Comparison of ENCODE assay signal across 16 mouse cellular contexts in genomic region chr14:32037661-32038252, GRCm38 (mm10). TPM values are rescaled to one million over a fixed set of nuclear protein-coding genes. Genes with fewer than 3 reads are reported as not detected.
DNase-seq lines count a peak whose midpoint lies in the region; ATAC-seq and TF ChIP-seq lines count a peak whose summit lies in the region.
"Had no signal": no experiment of that assay in that cellular context is flagged by ENCODE, and none has a peak within 500 bp of the region (broad histone marks: within the 10 kb centered on the region; RNA-seq: fewer than 3 reads in every experiment).

No protein-coding gene starts in this region.

- no peak for TF ChIP-seq RAD21 in CH12.LX (IDR thresholded peaks at IDR 0.05; ENCODE audit: low read depth, low read length)

- H3K27me3 ChIP-seq in CH12.LX (replicated peaks), result no peaks in the 10 kb centered on the region
- no peaks in the 10 kb centered on the region for H3K27me3 ChIP-seq in liver, embryonic 12.5 days (replicated peaks)
- H3K27me3 ChIP-seq: intestine, embryonic 15.5 days; limb, embryonic 12.5 days had no signal

- in situ Hi-C loops in CH12.LX (cut with MboI; ENCODE audit: low pct_ligation_motif_present, low pct_unique_long_range_greater_than_20kb, low sequenced_read_pairs), result loop anchor here (25.0 kb wide), 1 partner anchor 225 kb away; no protein-coding TSS in a partner anchor

- no peaks in the 10 kb centered on the region for H3K9me3 ChIP-seq in CH12.LX (replicated peaks; ENCODE audit: low read length)
- no peaks in the 10 kb centered on the region for H3K9me3 ChIP-seq in liver, embryonic 12.5 days (replicated peaks)
- H3K9me3 ChIP-seq: intestine, embryonic 15.5 days; limb, embryonic 12.5 days had no signal

- 55% methylated on average over 8 of the region's 8 CpGs for WGBS in liver, embryonic 12.5 days (ENCODE audit: insufficient replicate concordance)

- ATAC-seq in liver, embryonic 12.5 days, result peak; percentile 95
- ATAC-seq: intestine, embryonic 15.5 days had no signal

- dilution Hi-C loops in CH12.LX (cut with MboI; ENCODE audit: extremely low pct_ligation_motif_present, extremely low pct_unique_long_range_greater_than_20kb, low sequenced_read_pairs), result no loop called here

- no peaks in the 10 kb centered on the region for H3K36me3 ChIP-seq in CH12.LX (replicated peaks in 1 of 2; ENCODE audit: control insufficient read depth in 1 of 2, insufficient read depth in 1 of 2, low read length in 1 of 2)
- H3K36me3 ChIP-seq in liver, embryonic 12.5 days, result no peaks in the 10 kb centered on the region
- H3K36me3 ChIP-seq: intestine, embryonic 15.5 days; limb, embryonic 12.5 days had no signal

- no peak for TF ChIP-seq CTCF in CH12.LX (conservative IDR thresholded peaks at IDR 0.05 in 1 of 2, IDR thresholded peaks at IDR 0.05 in 1 of 2; ENCODE audit: low read depth in 2 of 2, low read length in 2 of 2)

- no peak overlapping the region for H3K4me2 ChIP-seq in CH12.LX (ENCODE audit: insufficient read depth, low read depth, poor library complexity, severe bottlenecking)
- H3K4me2 ChIP-seq in liver, embryonic 12.5 days, result peak overlapping the region; percentile 46
- H3K4me2 ChIP-seq: intestine, embryonic 15.5 days; limb, embryonic 12.5 days had no signal

- peak; percentile 18; the same call in 1 of the 2 replicates for TF ChIP-seq EP300 in CH12.LX (IDR thresholded peaks at IDR 0.05; ENCODE audit: low read length)

- intact Hi-C loops in heart, postnatal 10 days (cut with DNase I), result no loop called here

- no peaks in the 10 kb centered on the region for H3K79me2 ChIP-seq in CH12.LX (replicated peaks; ENCODE audit: control insufficient read depth, extremely low read depth, insufficient read depth, poor library complexity, severe bottlenecking)

- H3K9ac ChIP-seq in CH12.LX (ENCODE audit: insufficient read depth, low read depth), result no peak overlapping the region
- H3K9ac ChIP-seq in liver, embryonic 12.5 days, result peak overlapping the region; percentile 32; the same call in 1 of the 2 replicates
- H3K9ac ChIP-seq: intestine, embryonic 15.5 days; limb, embryonic 12.5 days had no signal

- H3K27ac ChIP-seq in CH12.LX (ENCODE audit: insufficient read depth, low read depth), result no peak overlapping the region
- H3K27ac ChIP-seq in liver, embryonic 12.5 days, result peak overlapping the region; percentile 72
- H3K27ac ChIP-seq: intestine, embryonic 15.5 days; limb, embryonic 12.5 days had no signal

- H3K4me1 ChIP-seq in CH12.LX (ENCODE audit: control insufficient read depth in 1 of 2, insufficient read depth in 2 of 2), result peaks cover 7 to 10% of the 10 kb centered on the region in 2 experiments; a peak in 3 of 4 replicates
- H3K4me1 ChIP-seq in liver, embryonic 12.5 days, result peaks cover 42% of the 10 kb centered on the region
- H3K4me1 ChIP-seq: intestine, embryonic 15.5 days; limb, embryonic 12.5 days had no signal

- DNase-seq in heart, adult 11 months, result peak; percentile 96
- DNase-seq in heart, postnatal 10 days, result no peak
- DNase-seq in CH12.LX (ENCODE audit: extremely low read depth), result peak; percentile 31
- peak; percentile 46 for DNase-seq in c-Kit-positive CD71-positive TER-119-negative erythroid progenitor cells, embryonic 14.5 days (ENCODE audit: low read depth)
- DNase-seq in adrenal gland, adult 8-10 months, result no peak
- no peak for DNase-seq in adrenal gland, adult 18-20 months (ENCODE audit: low spot score in 2 of 2)
- DNase-seq in thymus, postnatal 10 days (ENCODE audit: low spot score in 2 of 2), result no peak
- DNase-seq: cerebellum, adult 8-10 months; gastrocnemius, postnatal 36 days; kidney, postnatal 14 days; lung, postnatal 14 days; midbrain, embryonic 14.5 days; thymus, postnatal 4 days had no signal

- H3K4me3 ChIP-seq in CH12.LX (replicated peaks in 1 of 3; ENCODE audit: low read depth in 2 of 3, low read length in 2 of 3, poor library complexity in 1 of 3), result no peak overlapping the region
- no peak overlapping the region for H3K4me3 ChIP-seq in liver, embryonic 12.5 days
- H3K4me3 ChIP-seq: intestine, embryonic 15.5 days; limb, embryonic 12.5 days had no signal

- no peak for TF ChIP-seq POLR2A in CH12.LX (IDR thresholded peaks at IDR 0.05; ENCODE audit: low read depth, low read length)

TF ChIP-seq in CH12.LX, 34 proteins besides CTCF, POLR2A, EP300 and RAD21:
- TF ChIP-seq ZMIZ1 (IDR thresholded peaks at IDR 0.05; ENCODE audit: low read depth, low read length) (no peak), ZC3H11A (IDR thresholded peaks at IDR 0.05; ENCODE audit: low read depth, low read length) (no peak), MAFK (IDR thresholded peaks at IDR 0.05; ENCODE audit: insufficient replicate concordance, low read length) (no peak), BHLHE40 (IDR thresholded peaks at IDR 0.05; ENCODE audit: low read depth, low read length) (0 out of 2 replicates have a peak, but pooled peaks have one; percentile 8), RCOR1 (conservative IDR thresholded peaks at IDR 0.05; ENCODE audit: low read depth, low read length) (no peak), MXI1 (IDR thresholded peaks at IDR 0.05; ENCODE audit: low read depth, low read length) (no peak), ETS1 (conservative IDR thresholded peaks at IDR 0.05; ENCODE audit: low read depth, low read length) (no peak), NRF1 (IDR thresholded peaks at IDR 0.05; ENCODE audit: low read depth, low read length) (no peak), MAZ (IDR thresholded peaks at IDR 0.05; ENCODE audit: low read depth, low read length) (peak; percentile 80; the same call in 1 of the 2 replicates), NELFE (IDR thresholded peaks at IDR 0.05; ENCODE audit: low read depth, low read length) (no peak), ELF1 (IDR thresholded peaks at IDR 0.05; ENCODE audit: low read depth, low read length) (no peak), JUND (conservative IDR thresholded peaks at IDR 0.05; ENCODE audit: low read depth, low read length) (no peak), CHD1 (IDR thresholded peaks at IDR 0.05; ENCODE audit: low read depth, low read length) (peak; percentile 87; the same call in 1 of the 2 replicates), MEF2A (IDR thresholded peaks at IDR 0.05; ENCODE audit: borderline replicate concordance, low read depth, low read length) (0 out of 2 replicates have a peak, but pooled peaks have one; percentile 31), USF2 (conservative IDR thresholded peaks at IDR 0.05; ENCODE audit: low read depth, low read length) (no peak), MAX (IDR thresholded peaks at IDR 0.05; ENCODE audit: low read length) (no peak; the same call in 1 of the 2 replicates), POLR2AphosphoS2 (IDR thresholded peaks at IDR 0.05; ENCODE audit: low read depth, low read length) (no peak)

RNA-seq across cellular contexts. Expression of gene Galnt15, which starts 9.0 kb away (rescaled TPM):
- 10 to 100 TPM; 11.6 to 13.0 TPM for total RNA-seq in heart, postnatal 10 days (2021)
- total RNA-seq in CH12.LX (2012; rRNA removed), result not detected in 2 replicates
- not detected in 2 replicates for total RNA-seq in CH12.LX (2014; rRNA removed)
- not detected in 2 replicates for polyA plus RNA-seq in CH12.LX (2012; ENCODE audit: insufficient read length, low read depth)
- 0.02 TPM in 1 of 2 replicates, not detected in the other for polyA plus RNA-seq in liver, embryonic 12.5 days (2016; fragmentation: Nextera tagmentation; extraction: Ambion mirVana)
- total RNA-seq in adrenal gland, adult 8-10 months (2022), result 10 to 100 TPM; 11.3 to 15.3 (median 13.3) TPM
- total RNA-seq in adrenal gland, adult 18-20 months (2021), result 10 to 100 TPM in 1 of 2 experiments, 1 to 10 TPM in 1; 9.1 to 10.7 TPM
- polyA plus RNA-seq: limb, embryonic 12.5 days had no signal

RNA-seq across cellular contexts. Expression of gene Oxnad1, which starts 47.4 kb away (rescaled TPM):
- total RNA-seq in heart, postnatal 10 days (2021), result 10 to 100 TPM; 45.1 to 49.3 TPM
- total RNA-seq in CH12.LX (2012; rRNA removed) (44.5 and 47.6 TPM in 2 replicates), CH12.LX (2014; rRNA removed) (109 and 111 TPM in 2 replicates)
- 64.5 and 77.7 TPM in 2 replicates for polyA plus RNA-seq in CH12.LX (2012; ENCODE audit: insufficient read length, low read depth)
- 18.9 and 21.8 TPM in 2 replicates for polyA plus RNA-seq in liver, embryonic 12.5 days (2016; fragmentation: Nextera tagmentation; extraction: Ambion mirVana)
- total RNA-seq in adrenal gland, adult 8-10 months (2022), result 10 to 100 TPM; 28.1 to 32.3 (median 29.7) TPM
- total RNA-seq in adrenal gland, adult 18-20 months (2021), result 10 to 100 TPM; 32.5 to 45.4 TPM

RNA-seq across cellular contexts. Expression of gene Dph3, which starts 47.8 kb away (rescaled TPM):
- 10 to 100 TPM; 83.4 to 83.7 TPM for total RNA-seq in heart, postnatal 10 days (2021)
- total RNA-seq in CH12.LX (2012; rRNA removed), result 75.7 and 84.1 TPM in 2 replicates
- total RNA-seq in CH12.LX (2014; rRNA removed), result 125 and 137 TPM in 2 replicates
- polyA plus RNA-seq in CH12.LX (2012; ENCODE audit: insufficient read length, low read depth), result 92.9 and 94.2 TPM in 2 replicates
- polyA plus RNA-seq in liver, embryonic 12.5 days (2016; fragmentation: Nextera tagmentation; extraction: Ambion mirVana), result 107 and 117 TPM in 2 replicates
- 10 to 100 TPM; 53.0 to 63.5 (median 57.2) TPM for total RNA-seq in adrenal gland, adult 8-10 months (2022)
- total RNA-seq in adrenal gland, adult 18-20 months (2021), result 10 to 100 TPM; 56.0 to 61.3 TPM

Comparison
In these comparisons a context has a peak if more than half of its experiments do, and no peak if none do; other contexts are left out.
1. DNase-seq: peak in heart, adult 11 months (single experiment), CH12.LX (single experiment) and c-Kit-positive CD71-positive TER-119-negative erythroid progenitor cells, embryonic 14.5 days (single experiment); none in heart, postnatal 10 days (0 of 2), adrenal gland, adult 8-10 months (single experiment), adrenal gland, adult 18-20 months (0 of 2) and thymus, postnatal 10 days (0 of 2).
2. RNA of gene Galnt15, which starts 9.0 kb away (total RNA-seq): 11.3 to 15.3 TPM in adrenal gland, adult 8-10 months, 11.6 to 13.0 TPM in heart, postnatal 10 days and 9.1 to 10.7 TPM in adrenal gland, adult 18-20 months; not detected in CH12.LX; every median in the first group is over 10 times any median in the second.